Mouse (Mus musculus): ENCODE results near the gene Mybph.

DNA sequence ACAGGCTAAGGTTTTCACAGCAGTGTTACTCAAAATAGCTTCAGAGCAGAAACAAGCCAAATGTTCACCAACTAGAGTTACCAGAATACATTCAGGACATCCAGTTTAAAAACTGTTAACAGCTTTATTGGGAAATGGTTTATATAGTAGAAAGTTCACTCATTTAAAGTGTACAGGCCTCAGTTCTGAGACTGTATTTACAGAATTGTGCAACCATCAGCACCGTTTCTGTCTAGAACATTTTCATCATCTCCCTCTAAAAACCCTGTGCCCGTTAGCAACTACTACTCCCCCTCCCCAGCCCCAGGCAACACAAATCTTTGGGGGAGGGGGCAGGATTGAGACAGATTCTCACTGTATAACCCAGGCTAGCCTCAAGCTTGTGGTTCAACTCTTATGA lies 49.0 kb downstream of the Mybph start:
- TF ChIP-seq CTCF (IDR thresholded peaks at IDR 0.05; ENCODE audit: low read depth), result no peak
- no peak for TF ChIP-seq EP300 (optimal IDR thresholded peaks at IDR 0.05)

Data from stomach, postnatal 0 days (tissue).